Comparison of ENCODE assay signal across 8 mouse cellular contexts in the genomic region with DNA sequence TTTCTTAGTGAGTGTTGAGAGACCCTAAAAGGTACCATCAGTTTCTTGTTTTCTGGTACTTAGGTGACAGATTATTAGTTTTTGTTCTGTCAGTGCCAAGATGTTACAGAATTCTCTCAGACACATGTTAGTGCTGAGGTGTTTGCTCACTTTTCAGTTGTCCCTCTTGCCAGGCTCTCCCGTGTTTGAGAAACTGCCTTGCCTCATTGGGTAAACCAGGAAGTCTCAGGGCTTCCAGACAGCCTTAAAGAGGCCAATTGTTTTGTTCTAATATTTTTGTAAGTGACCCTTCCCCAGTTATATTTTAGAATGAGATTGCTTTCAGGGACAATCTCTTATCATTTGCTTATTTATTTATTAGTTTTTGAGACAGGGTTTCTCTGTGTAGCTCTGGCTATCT. TPM values are rescaled to one million over a fixed set of nuclear protein-coding genes. Genes with fewer than 3 reads are reported as not detected.
DNase-seq lines count a peak whose midpoint lies in the region; ATAC-seq and TF ChIP-seq lines count a peak whose summit lies in the region.

No protein-coding gene starts in this region.

- no peak overlapping the region for H3K27ac ChIP-seq in heart, embryonic 16.5 days (ENCODE audit: low read length)
- H3K27ac ChIP-seq in liver, embryonic 16.5 days (ENCODE audit: low read length), result peak overlapping the region; percentile 72

- ATAC-seq in heart, embryonic 16.5 days (replicated peaks; ENCODE audit: extremely low read depth, insufficient read depth, low FRiP score), result no peak
- ATAC-seq in liver, embryonic 16.5 days (ENCODE audit: low read depth), result no peak

- no peak for TF ChIP-seq CTCF in E14TG2a.4 (conservative IDR thresholded peaks at IDR 0.05; ENCODE audit: low read length)

- H3K4me1 ChIP-seq in E14TG2a.4 (replicated peaks; ENCODE audit: low read depth, low read length), result peaks cover 85% of the 10 kb centered on the region
- H3K4me1 ChIP-seq in heart, embryonic 16.5 days (ENCODE audit: control insufficient read depth, insufficient read depth, low read length), result peaks cover 26% of the 10 kb centered on the region
- H3K4me1 ChIP-seq in liver, embryonic 16.5 days (ENCODE audit: control insufficient read depth, low read depth, low read length), result peaks cover 57% of the 10 kb centered on the region

- H3K36me3 ChIP-seq in E14TG2a.4 (ENCODE audit: insufficient read depth, low read length), result peaks cover 59% of the 10 kb centered on the region
- peaks cover 2% of the 10 kb centered on the region; the same call in 1 of the 2 replicates for H3K36me3 ChIP-seq in heart, embryonic 16.5 days (ENCODE audit: control insufficient read depth, insufficient read depth)
- H3K36me3 ChIP-seq in liver, embryonic 16.5 days (ENCODE audit: control insufficient read depth, insufficient read depth), result peaks cover 7% of the 10 kb centered on the region

- peak overlapping the region; percentile 70 for H3K4me2 ChIP-seq in heart, embryonic 16.5 days (ENCODE audit: low read depth, low read length)
- peak overlapping the region; percentile 70 for H3K4me2 ChIP-seq in liver, embryonic 16.5 days (ENCODE audit: low read depth, low read length)

- peak overlapping the region; percentile 86; the same call in 1 of the 2 replicates for H3K9ac ChIP-seq in heart, embryonic 16.5 days (ENCODE audit: low read length)
- H3K9ac ChIP-seq in liver, embryonic 16.5 days (ENCODE audit: low read depth, low read length), result peak overlapping the region; percentile 59

- H3K4me3 ChIP-seq in E14TG2a.4 (replicated peaks; ENCODE audit: low read length), result peak overlapping the region; percentile 96
- 0 out of 2 replicates have a peak overlapping the region, but pooled peaks have one; percentile 23 for H3K4me3 ChIP-seq in heart, embryonic 16.5 days (ENCODE audit: low read length)
- H3K4me3 ChIP-seq in liver, embryonic 16.5 days (ENCODE audit: low read depth, low read length), result peak overlapping the region; percentile 54

- peak; percentile 52 for DNase-seq in 416B (ENCODE audit: low read depth)
- no peak for DNase-seq in spleen, postnatal 14 days (ENCODE audit: low spot score in 2 of 2)
- no peak for DNase-seq in thymus, postnatal 36 days
- no peak for DNase-seq in retina, postnatal 1 day
- no peak for DNase-seq in ovary, postnatal 36 days (ENCODE audit: low spot score)

- no peaks in the 10 kb centered on the region for H3K27me3 ChIP-seq in E14TG2a.4 (ENCODE audit: insufficient read depth, low read length)
- H3K27me3 ChIP-seq in heart, embryonic 16.5 days (ENCODE audit: control insufficient read depth, insufficient read depth, low read length), result no peaks in the 10 kb centered on the region
- H3K27me3 ChIP-seq in liver, embryonic 16.5 days (ENCODE audit: control insufficient read depth, insufficient read depth, low read depth, low read length), result no peaks in the 10 kb centered on the region

- H3K9me3 ChIP-seq in E14TG2a.4 (ENCODE audit: low read length), result no peaks in the 10 kb centered on the region
- no peaks in the 10 kb centered on the region for H3K9me3 ChIP-seq in heart, embryonic 16.5 days (replicated peaks; ENCODE audit: control insufficient read depth, low read length)
- H3K9me3 ChIP-seq in liver, embryonic 16.5 days (replicated peaks; ENCODE audit: control insufficient read depth, low read length), result no peaks in the 10 kb centered on the region

- WGBS in heart, embryonic 16.5 days, result 0% methylated on average over 1 of the region's 1 CpGs
- WGBS in liver, embryonic 16.5 days (ENCODE audit: insufficient replicate concordance), result 0% methylated on average over 1 of the region's 1 CpGs

RNA-seq across cellular contexts. Expression of gene Pum1, which starts 2.1 kb away (rescaled TPM):
- polyA plus RNA-seq in heart, embryonic 16.5 days (2015; fragmentation: Nextera tagmentation; extraction: Ambion mirVana), result 52.7 and 54.3 TPM in 2 replicates
- 33.5 and 35.7 TPM in 2 replicates for polyA plus RNA-seq in liver, embryonic 16.5 days (2015; fragmentation: Nextera tagmentation; extraction: Ambion mirVana)

Comparison
In these comparisons a context has a peak if more than half of its experiments do, and no peak if none do; other contexts are left out.
1. H3K4me3 ChIP-seq: peak in every context shown above with its lines; median percentile 96 in E14TG2a.4; 54 in liver, embryonic 16.5 days; 23 in heart, embryonic 16.5 days.